Mouse (Mus musculus) heart, embryonic 14.5 days (tissue): ENCODE data around the gene Dnajc11. TPM values are rescaled to one million over a fixed set of nuclear protein-coding genes. Genes with fewer than 3 reads are reported as not detected.

Experiments used
- ATAC-seq: fragments of 200-750 bp; cut with Nextera tagmentation; 2 replicates; pipeline ENCODE4 v1.8.0; 2017; ENCODE audit warnings: low read depth, moderate TSS enrichment; ENCODE audit not compliant: insufficient number of reproducible peaks, insufficient read depth, low FRiP score
- H3K27ac ChIP-seq, 2 experiments: fragments of 200-500 bp in 1 of 2; fragments of 300-500 bp in 1 of 2; sonication (generic) in 1 of 2; replicated peaks in 1 of 2; 2 replicates each; pipeline ENCODE4 v1.5.1; 2012 to 2014; ENCODE audit warnings: low read depth in 2 of 2, low read length in 2 of 2, control low read depth in 1 of 2, mild to moderate bottlenecking in 1 of 2, mixed read lengths in 1 of 2; ENCODE audit not compliant: control insufficient read depth in 1 of 2, insufficient read depth in 1 of 2
- H3K27me3 ChIP-seq: fragments of 300-500 bp; sonication (generic); 2 replicates; pipeline ENCODE4 v1.6.1; 2014; ENCODE audit warnings: mild to moderate bottlenecking, low read length, control low read depth; ENCODE audit not compliant: control insufficient read depth, insufficient read depth
- H3K36me3 ChIP-seq: fragments of 300-500 bp; sonication (generic); 2 replicates; pipeline ENCODE4 v1.6.1; 2014; ENCODE audit warnings: mild to moderate bottlenecking, control low read depth, low read length, mixed read lengths; ENCODE audit not compliant: control insufficient read depth, insufficient read depth
- H3K4me1 ChIP-seq, 2 experiments: fragments of 200-500 bp in 1 of 2; fragments of 300-500 bp in 1 of 2; sonication (generic) in 1 of 2; 2 replicates each; pipeline ENCODE4 v1.6.1; 2012 to 2014; ENCODE audit warnings: low read length in 2 of 2, control low read depth in 1 of 2, mixed read lengths in 1 of 2; ENCODE audit not compliant: control insufficient read depth in 2 of 2, insufficient read depth in 2 of 2
- H3K4me2 ChIP-seq: fragments of 300-500 bp; sonication (generic); 2 replicates; pipeline ENCODE4 v1.6.1; 2014; ENCODE audit warnings: mild to moderate bottlenecking, low read length
- H3K4me3 ChIP-seq, 2 experiments: fragments of 200-500 bp in 1 of 2; fragments of 300-500 bp in 1 of 2; sonication (generic) in 1 of 2; 2 replicates each; pipeline ENCODE4 v1.5.1; 2012 to 2014; ENCODE audit warnings: low read length in 2 of 2, mild to moderate bottlenecking in 2 of 2, control low read depth in 1 of 2, low read depth in 1 of 2, moderate library complexity in 1 of 2; ENCODE audit not compliant: control insufficient read depth in 1 of 2, insufficient read depth in 1 of 2
- H3K9ac ChIP-seq: fragments of 300-500 bp; sonication (generic); 2 replicates; pipeline ENCODE4 v1.6.1; 2014; ENCODE audit warnings: mild to moderate bottlenecking, low read length
- H3K9me3 ChIP-seq: fragments of 300-500 bp; sonication (generic); 2 replicates; pipeline ENCODE4 v1.6.1; 2016; ENCODE audit warnings: low read length, control low read depth; ENCODE audit not compliant: control insufficient read depth
- WGBS: fragments of 180-500 bp; shearing (Covaris S2); extraction: QIAGEN DNeasy Blood & Tissue Kit; methylation state at CpG from one replicate; pipeline ENCODE4 v1.1.7; 2014; 5-methylcytosine and 5-hydroxymethylcytosine counted together
- polyA plus RNA-seq: library from polyadenylated mRNA; unstranded; fragments of >200 nt; fragmentation: Nextera tagmentation; extraction: Ambion mirVana; gene quantifications from 2 replicates; pipeline ENCODE4 v1.2.1, GENCODE M21; 2014

The Dnajc11 gene
- polyA plus RNA-seq, 1 experiment from 2014 or later: 54.6 TPM

- peak; percentile 60 for ATAC-seq
- Histone ChIP-seq H3K27me3 (no peaks in the 10 kb centered on the region), H3K4me1 (peaks cover 7 to 29% of the 10 kb centered on the region in 2 experiments; a peak in 3 of 4 replicates), H3K9me3 (no peaks in the 10 kb centered on the region), H3K4me3 (peak within 1 kb of the TSS; percentile 55 to 94), H3K4me2 (peak within 1 kb of the TSS; percentile 91), H3K27ac (peak within 1 kb of the TSS; percentile 23 to 77; a peak in 3 of 4 replicates), H3K9ac (peak within 1 kb of the TSS; percentile 94), H3K36me3 (peaks cover 46% of the 10 kb centered on the region)
- 1% methylated on average over 53 of the region's 54 CpGs for WGBS
Observed at GRCm38 (mm10) chr4:151988342-151989109, 55.0 kb downstream of the Dnajc11 start, which contains the start of gene Thap3. Gene Thap3 (minus strand): TSS chr4:151988997.

GRCm38 (mm10) chr4:151989110-151989488 is 55.6 kb downstream of the Dnajc11 start:
- 36% methylated on average over 6 of the region's 6 CpGs for WGBS
- Histone ChIP-seq H3K4me2 (peak overlapping the region; percentile 91), H3K9me3 (no peaks in the 10 kb centered on the region), H3K4me1 (peaks cover 6 to 29% of the 10 kb centered on the region in 2 experiments; a peak in 3 of 4 replicates), H3K4me3 (peak overlapping the region; percentile 55 to 94; a peak in 3 of 4 replicates), H3K9ac (peak overlapping the region; percentile 94), H3K27ac (peak overlapping the region in 1 of 2 experiments; percentile 11; a peak in 1 of 4 replicates), H3K27me3 (no peaks in the 10 kb centered on the region), H3K36me3 (peaks cover 46% of the 10 kb centered on the region)
- ATAC-seq: no peak

GRCm38 (mm10) chr4:151992091-151992490 is 58.6 kb downstream of the Dnajc11 start:
- peaks cover 37% of the 10 kb centered on the region for H3K36me3 ChIP-seq
- H3K4me1 ChIP-seq: peaks cover 7 to 27% of the 10 kb centered on the region in 2 experiments; a peak in 3 of 4 replicates
- H3K27me3 ChIP-seq: no peaks in the 10 kb centered on the region
- no peak overlapping the region for H3K9ac ChIP-seq
- 86% methylated on average over 9 of the region's 9 CpGs for WGBS
- ATAC-seq: no peak
- no peak overlapping the region for H3K4me3 ChIP-seq
- no peak overlapping the region for H3K27ac ChIP-seq
- H3K4me2 ChIP-seq: no peak overlapping the region
- no peaks in the 10 kb centered on the region for H3K9me3 ChIP-seq

- no peak for ATAC-seq
- Histone ChIP-seq H3K27ac (no peak overlapping the region), H3K4me1 (peaks cover 5 to 25% of the 10 kb centered on the region in 2 experiments; a peak in 3 of 4 replicates), H3K27me3 (no peaks in the 10 kb centered on the region), H3K9ac (no peak overlapping the region), H3K9me3 (no peaks in the 10 kb centered on the region), H3K36me3 (peaks cover 37% of the 10 kb centered on the region), H3K4me3 (no peak overlapping the region), H3K4me2 (no peak overlapping the region)
- 56% methylated on average over 6 of the region's 6 CpGs for WGBS
Observed at GRCm38 (mm10) chr4:151993035-151993434, 59.5 kb downstream of the Dnajc11 start.

- Histone ChIP-seq H3K4me1 (peaks cover 4 to 22% of the 10 kb centered on the region in 2 experiments; a peak in 2 of 4 replicates), H3K9ac (peak overlapping the region; percentile 97), H3K4me2 (peak overlapping the region; percentile 87), H3K4me3 (peak overlapping the region; percentile 81 to 100), H3K27me3 (no peaks in the 10 kb centered on the region), H3K9me3 (no peaks in the 10 kb centered on the region), H3K36me3 (peaks cover 37% of the 10 kb centered on the region), H3K27ac (peak overlapping the region in 1 of 2 experiments; percentile 86; a peak in 2 of 4 replicates)
- 2% methylated on average over 60 of the region's 61 CpGs for WGBS
- no peak for ATAC-seq
Observed at GRCm38 (mm10) chr4:151994228-151995171, 61.0 kb downstream of the Dnajc11 start.

- ATAC-seq: peak; percentile 1; the same call in 1 of the 2 replicates
- Histone ChIP-seq H3K4me1 (peaks cover 4 to 22% of the 10 kb centered on the region in 2 experiments; a peak in 2 of 4 replicates), H3K4me2 (peak overlapping the region; percentile 87), H3K36me3 (peaks cover 27% of the 10 kb centered on the region), H3K4me3 (peak overlapping the region; percentile 81 to 100), H3K27ac (peak overlapping the region; percentile 17 to 86), H3K9me3 (no peaks in the 10 kb centered on the region), H3K9ac (peak overlapping the region; percentile 97), H3K27me3 (no peaks in the 10 kb centered on the region)
- under 1% methylated on average over 80 of the region's 111 CpGs for WGBS
Observed at GRCm38 (mm10) chr4:151995371-151996172, 62.1 kb downstream of the Dnajc11 start.
